Mouse (Mus musculus) thymus, postnatal 10 days (tissue): Measurements from ENCODE around the gene Clk3.

Experiments
- DNase-seq, 2 experiments: peaks; one replicate each; pipeline ENCODE4 v3.0.0; 2021; ENCODE audit warnings: low spot score in 2 of 2

Clk3 gene

GRCm38 (mm10) chr9:57765364-57766351 is at the start of gene Clk3:
Gene Clk3 (minus strand): TSS chr9:57765860.
- peak; percentile 73 for DNase-seq

DNA sequence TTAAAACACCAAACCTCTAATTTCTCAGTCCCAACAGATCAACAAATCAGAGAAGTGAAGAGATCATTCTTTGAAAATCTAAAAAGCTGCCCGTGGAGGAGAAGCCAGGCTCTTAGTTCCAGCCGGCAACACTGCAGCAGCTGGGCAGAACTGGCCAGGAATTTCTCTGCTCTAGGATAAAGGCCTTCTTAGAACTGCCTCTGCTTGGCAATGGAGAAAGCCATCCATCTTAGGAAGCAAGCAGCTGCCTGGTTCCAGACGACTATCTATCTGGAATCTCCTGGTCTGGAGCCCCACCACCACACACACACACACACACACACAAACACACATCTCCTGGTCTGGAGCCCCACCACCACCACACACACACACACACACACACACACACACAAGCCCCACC is 49.2 kb upstream of the Clk3 start:
- DNase-seq = no peak

- DNase-seq = no peak
Measured at GRCm38 (mm10) chr9:57814014-57814413, 48.4 kb upstream of the Clk3 start.

GRCm38 (mm10) chr9:57811793-57812733 is 46.4 kb upstream of the Clk3 start:
- no peak for DNase-seq

DNA sequence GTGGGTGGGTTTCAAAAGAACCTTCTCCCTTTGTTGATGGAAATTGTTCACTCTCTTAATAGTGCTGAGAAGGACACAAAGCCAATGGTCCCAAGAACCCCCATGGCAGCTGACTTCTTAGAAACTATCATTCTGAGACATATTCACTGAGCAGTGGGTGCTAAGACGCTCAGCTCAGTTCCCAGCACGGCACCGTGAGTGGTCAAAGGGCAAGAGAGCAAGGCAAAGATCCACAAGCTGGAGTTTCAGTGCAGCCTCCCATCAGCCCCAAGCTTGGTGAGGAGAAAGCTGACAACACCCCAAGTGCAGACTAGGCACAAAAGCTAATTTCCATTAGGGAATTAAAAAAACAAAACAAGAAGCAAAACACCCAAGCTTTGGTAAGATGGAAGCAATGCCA is 45.0 kb upstream of the Clk3 start:
- no peak for DNase-seq

- no peak for DNase-seq
Measured at GRCm38 (mm10) chr9:57808771-57809310, 43.2 kb upstream of the Clk3 start.

DNA sequence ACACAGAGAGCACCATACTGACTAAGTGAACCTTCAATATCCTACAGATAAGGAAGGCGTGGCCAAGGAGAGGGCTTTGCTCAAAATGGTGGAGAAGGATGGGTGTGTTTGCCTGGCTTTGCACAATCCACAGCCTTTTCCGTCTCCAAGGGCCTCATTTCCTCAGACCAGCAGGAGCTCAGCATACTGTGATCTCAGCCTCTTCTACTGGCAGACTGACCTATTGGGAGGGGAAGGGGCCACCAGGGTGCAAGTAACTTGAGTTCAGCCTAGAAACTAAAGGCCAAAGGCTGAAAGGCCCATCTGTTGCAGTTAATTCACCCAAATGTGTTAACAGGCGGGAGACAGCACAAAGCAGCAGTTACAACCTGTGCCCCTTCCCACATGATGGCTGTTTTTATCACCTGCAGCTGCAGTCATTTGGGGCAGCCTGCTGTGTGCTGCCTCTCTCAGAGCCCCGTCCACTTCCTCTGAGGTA is 41.6 kb upstream of the Clk3 start:
- peak; percentile 52 to 58 for DNase-seq

- DNase-seq = no peak
Measured at GRCm38 (mm10) chr9:57806066-57806481, 40.4 kb upstream of the Clk3 start.

DNA sequence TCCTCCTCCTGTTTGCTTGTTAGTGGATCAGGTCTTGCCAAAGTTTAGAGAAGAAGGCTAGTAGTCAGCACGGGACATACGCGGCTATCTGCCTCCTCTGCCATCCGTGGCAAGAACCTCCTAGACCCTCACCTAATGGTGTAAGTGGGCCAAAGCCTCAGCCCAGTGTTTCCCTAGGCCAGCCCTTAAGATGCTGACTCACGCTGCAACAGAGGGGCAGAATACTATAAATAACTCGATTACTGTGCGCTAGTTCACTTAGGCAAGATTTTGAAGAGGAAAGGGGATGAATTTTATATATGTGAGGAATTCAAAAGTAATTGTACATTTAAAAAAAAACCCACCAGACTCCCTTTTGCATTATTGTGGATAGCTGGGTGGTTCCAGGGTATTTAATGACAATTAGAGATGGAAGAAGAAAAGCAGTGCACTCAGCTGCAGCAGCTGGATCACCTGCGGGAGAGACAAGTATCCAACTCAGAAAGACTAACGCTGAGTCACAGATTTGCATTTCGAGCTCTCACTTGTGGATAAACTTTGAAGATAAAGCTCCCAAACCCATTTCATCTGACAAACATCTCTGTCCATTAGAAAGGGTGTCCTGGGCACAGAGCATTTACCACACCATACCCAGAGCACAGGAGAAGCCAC is 39.6 kb upstream of the Clk3 start:
- DNase-seq = no peak

DNA sequence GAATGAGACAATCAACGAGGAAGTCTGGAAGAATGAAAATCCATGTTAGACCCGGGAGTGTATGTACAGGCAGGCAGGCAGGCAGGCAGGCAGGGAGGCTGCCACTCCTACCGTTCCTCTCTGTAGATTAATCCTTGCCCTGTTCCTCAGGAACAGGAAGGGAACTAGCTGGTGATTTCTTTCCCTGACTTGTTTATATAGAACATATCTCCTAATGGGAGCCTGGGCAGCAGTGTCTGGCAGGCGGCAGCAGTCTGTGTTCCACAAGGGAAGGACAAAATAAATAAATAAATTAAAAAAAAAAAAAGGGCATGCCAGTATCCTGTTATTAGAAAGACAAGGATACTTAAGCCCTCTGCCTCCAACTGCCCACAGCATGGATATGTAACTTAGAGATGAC is 38.2 kb upstream of the Clk3 start:
- no peak for DNase-seq

- no peak for DNase-seq
Measured at GRCm38 (mm10) chr9:57803047-57803446, 37.4 kb upstream of the Clk3 start.

DNA sequence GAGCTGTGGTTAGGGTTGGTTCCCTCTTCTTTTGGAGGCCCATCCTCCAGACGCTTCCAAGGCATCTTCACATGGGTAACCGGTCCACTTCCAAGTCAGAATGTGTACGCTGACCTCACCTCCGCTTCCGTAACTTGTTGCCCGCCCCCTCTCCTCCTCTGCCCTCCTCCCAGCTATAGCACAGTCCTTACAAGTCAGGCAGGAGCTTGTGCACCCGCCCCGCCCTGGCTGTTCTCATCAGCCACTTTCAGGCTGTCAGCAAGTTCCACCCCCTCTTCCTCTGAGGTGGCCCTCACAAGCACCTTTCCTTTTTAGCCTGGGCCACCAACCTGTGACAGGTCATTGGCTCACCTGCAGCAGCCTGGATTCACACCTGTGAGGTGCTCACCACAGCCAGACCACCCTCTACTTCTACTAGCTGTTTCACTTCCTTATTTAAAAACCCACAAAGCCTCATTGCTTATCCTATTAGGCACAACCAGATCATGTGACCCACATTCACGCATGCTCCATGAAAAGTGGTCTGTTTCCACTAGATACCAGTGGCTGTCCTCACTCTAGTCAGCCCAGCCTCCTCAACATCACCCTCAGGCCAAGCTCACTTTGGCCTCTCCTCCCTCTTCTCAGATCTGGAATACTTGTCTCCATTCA is 34.8 kb upstream of the Clk3 start:
- DNase-seq = no peak

GRCm38 (mm10) chr9:57798725-57799253 is 33.1 kb upstream of the Clk3 start:
- DNase-seq = no peak

- no peak for DNase-seq
Measured at GRCm38 (mm10) chr9:57797456-57797855, 31.8 kb upstream of the Clk3 start.

- no peak for DNase-seq
Measured at GRCm38 (mm10) chr9:57789733-57790132, 24.1 kb upstream of the Clk3 start.

- no peak for DNase-seq
Measured at GRCm38 (mm10) chr9:57782656-57783055, 17.0 kb upstream of the Clk3 start.

GRCm38 (mm10) chr9:57775736-57776135 is 10.1 kb upstream of the Clk3 start:
- DNase-seq = no peak

DNA sequence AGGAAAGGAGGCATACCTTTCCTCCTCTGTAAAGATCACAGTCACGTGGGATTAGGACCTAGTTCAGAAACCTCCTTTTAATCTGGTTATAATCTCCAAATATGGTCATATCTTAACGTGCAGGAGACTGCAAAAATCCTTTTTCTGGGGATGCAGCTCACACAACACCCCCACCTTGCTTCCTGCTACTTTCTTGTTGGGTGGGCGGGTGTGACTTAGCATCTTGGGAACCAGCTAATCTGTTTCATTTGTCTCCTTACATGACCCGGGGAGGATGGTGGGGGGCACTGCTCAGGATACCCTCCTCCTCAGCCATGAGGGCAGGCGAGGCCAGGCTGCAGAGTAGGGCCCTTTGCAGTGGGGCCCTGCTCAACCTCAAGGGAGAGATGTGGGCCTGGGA is 9.4 kb upstream of the Clk3 start:
- DNase-seq = no peak

GRCm38 (mm10) chr9:57774168-57774567 is 8.5 kb upstream of the Clk3 start:
- peak in 1 of 2 experiments; percentile 61 for DNase-seq

- DNase-seq = no peak
Measured at GRCm38 (mm10) chr9:57773754-57774153, 8.1 kb upstream of the Clk3 start.

- DNase-seq = no peak
Measured at GRCm38 (mm10) chr9:57770836-57771235, 5.2 kb upstream of the Clk3 start.
